Mouse (Mus musculus) CH12.LX (cell line): ENCODE measurements at regions not wholly inside any gene's neighbourhood (a gene's known extent, or its start where the extent isn't known, plus 50 kb on each side); places are given as distances from the start of the nearest gene placed in this dataset.

Experiments
- DNase-seq: peaks from one replicate; pipeline ENCODE4 v3.0.0-alpha.2; 2013; ENCODE audit errors: extremely low read depth
- H3K27ac ChIP-seq: 2 replicates; pipeline ENCODE4 v1.5.1; 2012; ENCODE audit warnings: low read depth, mild to moderate bottlenecking, control low read depth, moderate library complexity; ENCODE audit not compliant: insufficient read depth
- H3K27me3 ChIP-seq: replicated peaks from 2 replicates; pipeline ENCODE3; 2012; ENCODE audit warnings: inconsistent platforms
- H3K36me3 ChIP-seq, 2 experiments: replicated peaks in 1 of 2; 2 replicates each; pipeline versions ENCODE3 to v1.6.1; 2012; ENCODE audit warnings: inconsistent platforms in 1 of 2, low read length in 1 of 2, mild to moderate bottlenecking in 1 of 2, mixed read lengths in 1 of 2, moderate library complexity in 1 of 2; ENCODE audit not compliant: control insufficient read depth in 1 of 2, insufficient read depth in 1 of 2
- H3K4me1 ChIP-seq, 2 experiments: 2 replicates each; pipeline ENCODE4 v1.6.1; 2012; ENCODE audit warnings: inconsistent platforms in 1 of 2, moderate library complexity in 1 of 2; ENCODE audit not compliant: insufficient read depth in 2 of 2, control insufficient read depth in 1 of 2
- H3K4me2 ChIP-seq: 2 replicates; pipeline ENCODE4 v1.6.1; 2012; ENCODE audit warnings: low read depth, mild to moderate bottlenecking, control low read depth; ENCODE audit not compliant: poor library complexity, insufficient read depth, severe bottlenecking
- H3K4me3 ChIP-seq, 3 experiments: fragments of 150-350 bp in 1 of 3; sonication (generic) in 1 of 3; replicated peaks in 1 of 3; 2 replicates each; pipeline versions ENCODE3 to v1.5.1; 2011 to 2012; ENCODE audit warnings: low read depth in 2 of 3, low read length in 2 of 3, mild to moderate bottlenecking in 2 of 3, moderate library complexity in 2 of 3, control low read depth in 1 of 3, improper control_type of control experiment in 1 of 3, inconsistent platforms in 1 of 3, mixed read lengths in 1 of 3; ENCODE audit not compliant: poor library complexity in 1 of 3
- H3K79me2 ChIP-seq: replicated peaks from 2 replicates; pipeline ENCODE4 v1.6.1; 2012; ENCODE audit warnings: mild to moderate bottlenecking, moderate library complexity; ENCODE audit not compliant: control insufficient read depth, poor library complexity, insufficient read depth, severe bottlenecking; ENCODE audit errors: extremely low read depth
- H3K9ac ChIP-seq: 2 replicates; pipeline ENCODE4 v1.6.1; 2012; ENCODE audit warnings: low read depth, mild to moderate bottlenecking, control low read depth, moderate library complexity; ENCODE audit not compliant: insufficient read depth
- H3K9me3 ChIP-seq: replicated peaks from 2 replicates; pipeline ENCODE3; 2012; ENCODE audit warnings: low read length, inconsistent platforms, mixed read lengths
- BHLHE40 ChIP-seq: IDR thresholded peaks from 2 replicates; pipeline ENCODE4 v1.6.1; 2011; ENCODE audit warnings: mild to moderate bottlenecking, low read depth, low read length, improper control_type of control experiment
- CHD2 ChIP-seq: IDR thresholded peaks from 2 replicates; pipeline ENCODE4 v1.6.1; 2011; ENCODE audit warnings: low read length, improper control_type of control experiment
- CTCF ChIP-seq, 2 experiments: IDR thresholded peaks in 1 of 2; conservative IDR thresholded peaks in 1 of 2; 2 replicates each; pipeline ENCODE4 v1.5.1; 2011 to 2012; ENCODE audit warnings: low read depth in 2 of 2, low read length in 2 of 2, improper control_type of control experiment in 1 of 2, inconsistent platforms in 1 of 2, mild to moderate bottlenecking in 1 of 2, moderate library complexity in 1 of 2
- ELF1 ChIP-seq: IDR thresholded peaks from 2 replicates; pipeline ENCODE4 v1.6.1; 2014; ENCODE audit warnings: low read depth, mild to moderate bottlenecking, inconsistent platforms, low read length, improper control_type of control experiment
- IRF4 ChIP-seq: IDR thresholded peaks from 2 replicates; pipeline ENCODE4 v1.6.1; 2014; ENCODE audit warnings: low read depth, mild to moderate bottlenecking, inconsistent platforms, low read length, improper control_type of control experiment
- MAX ChIP-seq: IDR thresholded peaks from 2 replicates; pipeline ENCODE4 v1.6.1; 2011; ENCODE audit warnings: low read length, improper control_type of control experiment
- MAZ ChIP-seq: IDR thresholded peaks from 2 replicates; pipeline ENCODE4 v1.6.1; 2012; ENCODE audit warnings: low read depth, mild to moderate bottlenecking, inconsistent platforms, low read length, improper control_type of control experiment, moderate library complexity
- MEF2A ChIP-seq: IDR thresholded peaks from 2 replicates; pipeline ENCODE4 v1.6.1; 2014; ENCODE audit warnings: low read depth, mild to moderate bottlenecking, inconsistent platforms, low read length, improper control_type of control experiment, borderline replicate concordance
- MYC ChIP-seq: IDR thresholded peaks from 2 replicates; pipeline ENCODE4 v1.6.1; 2011; ENCODE audit warnings: low read depth, mild to moderate bottlenecking, improper control_type of control experiment, low read length
- NRF1 ChIP-seq: IDR thresholded peaks from 2 replicates; pipeline ENCODE4 v1.6.1; 2014; ENCODE audit warnings: low read depth, mild to moderate bottlenecking, inconsistent platforms, low read length, improper control_type of control experiment, moderate library complexity
- PAX5 ChIP-seq: IDR thresholded peaks from 2 replicates; pipeline ENCODE4 v1.6.1; 2012; ENCODE audit warnings: low read length, inconsistent platforms, mixed read lengths
- POLR2AphosphoS2 ChIP-seq: IDR thresholded peaks from 2 replicates; pipeline ENCODE4 v1.6.1; 2011; ENCODE audit warnings: low read depth, low read length, improper control_type of control experiment
- RAD21 ChIP-seq: IDR thresholded peaks from 2 replicates; pipeline ENCODE4 v1.6.1; 2011; ENCODE audit warnings: low read depth, mild to moderate bottlenecking, low read length, improper control_type of control experiment, moderate library complexity
- SIN3A ChIP-seq: IDR thresholded peaks from 2 replicates; pipeline ENCODE4 v1.6.1; 2012; ENCODE audit warnings: low read length, improper control_type of control experiment, inconsistent platforms
- SMC3 ChIP-seq: IDR thresholded peaks from 2 replicates; pipeline ENCODE4 v1.6.1; 2011; ENCODE audit warnings: low read depth, low read length, improper control_type of control experiment
- TCF12 ChIP-seq: IDR thresholded peaks from 2 replicates; pipeline ENCODE4 v1.6.1; 2014; ENCODE audit warnings: low read depth, mild to moderate bottlenecking, inconsistent platforms, low read length, improper control_type of control experiment
- USF1 ChIP-seq: IDR thresholded peaks from 2 replicates; pipeline ENCODE4 v1.6.1; 2014; ENCODE audit warnings: low read depth, mild to moderate bottlenecking, inconsistent platforms, low read length, improper control_type of control experiment
- USF2 ChIP-seq: conservative IDR thresholded peaks from 2 replicates; pipeline ENCODE4 v1.6.1; 2011; ENCODE audit warnings: low read depth, low read length, improper control_type of control experiment
- ZMIZ1 ChIP-seq: IDR thresholded peaks from 2 replicates; pipeline ENCODE4 v1.6.1; 2012; ENCODE audit warnings: low read depth, mild to moderate bottlenecking, inconsistent platforms, low read length, improper control_type of control experiment
- ZNF384 ChIP-seq: IDR thresholded peaks from 2 replicates; pipeline ENCODE4 v1.6.1; 2012; ENCODE audit warnings: low read depth, low read length, improper control_type of control experiment, inconsistent platforms
- dilution Hi-C: fragments of 300-500 bp; cut with MboI; formaldehyde crosslinking; loops from 2 replicates; pipeline ENCODE4 v1.14.3; 2020; ENCODE audit warnings: low sequenced_read_pairs; ENCODE audit not compliant: extremely low pct_unique_long_range_greater_than_20kb, extremely low pct_ligation_motif_present
- in situ Hi-C: fragments of 300-500 bp; cut with MboI; formaldehyde crosslinking; loops from 3 replicates; pipeline ENCODE4 v1.14.3; 2019; ENCODE audit warnings: low sequenced_read_pairs, low pct_ligation_motif_present, low pct_unique_long_range_greater_than_20kb, mixed read lengths

DNA sequence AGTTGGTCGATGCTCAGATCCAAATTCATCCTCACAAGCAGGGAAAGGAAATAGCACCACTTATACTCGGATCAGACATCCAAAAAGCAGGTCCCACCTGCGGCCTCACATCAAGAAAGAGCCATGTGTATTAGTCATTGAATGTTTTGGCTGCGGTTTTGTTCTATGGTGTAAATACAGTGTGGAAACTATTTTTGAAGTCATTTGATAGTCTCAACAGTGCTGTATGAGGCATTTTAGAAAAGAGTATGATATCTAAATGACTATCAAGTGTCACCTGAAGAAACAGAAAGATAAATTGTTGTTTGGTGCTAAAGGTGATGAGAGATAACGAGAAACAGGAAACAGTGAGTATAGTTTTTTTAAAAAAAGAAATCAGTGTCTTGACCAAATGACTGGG lies 74.7 kb downstream of the Cep44 start:
- dilution Hi-C loops: no loop called here
- H3K4me1 ChIP-seq: no peaks in the 10 kb centered on the region
- H3K4me2 ChIP-seq: no peak overlapping the region
- H3K4me3 ChIP-seq: no peak overlapping the region
- no peaks in the 10 kb centered on the region for H3K79me2 ChIP-seq
- in situ Hi-C loops: loop anchor here (25.0 kb wide), 1 partner anchor 414 kb away; no protein-coding TSS in a partner anchor
- no peak for DNase-seq
- H3K9me3 ChIP-seq: no peaks in the 10 kb centered on the region
- no peak for TF ChIP-seq MAZ
- no peak for TF ChIP-seq ZNF384
- no peak for TF ChIP-seq SMC3
- no peak for TF ChIP-seq CHD2
- TF ChIP-seq TCF12: no peak
- no peak overlapping the region for H3K27ac ChIP-seq
- no peaks in the 10 kb centered on the region for H3K36me3 ChIP-seq
- H3K27me3 ChIP-seq: no peaks in the 10 kb centered on the region
- no peak overlapping the region for H3K9ac ChIP-seq

DNA sequence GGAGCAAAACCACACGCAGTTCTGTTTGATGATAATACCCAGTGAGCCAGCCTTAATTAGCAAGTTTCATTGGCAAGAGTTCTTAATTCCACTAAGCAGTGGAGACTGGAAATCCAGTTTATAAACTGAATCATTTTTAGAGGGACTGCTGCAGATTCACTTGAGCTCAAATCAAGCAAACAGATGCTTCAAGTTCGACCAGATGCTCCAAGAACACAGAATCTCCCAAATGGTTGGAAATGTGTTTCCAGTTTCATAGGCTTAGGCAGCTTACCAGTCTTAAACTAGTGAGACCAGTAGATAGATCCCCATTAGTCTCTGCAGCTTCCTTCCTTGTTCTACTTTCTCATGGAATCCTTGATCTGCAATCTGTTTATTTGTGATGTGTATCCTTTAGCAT lies 75.7 kb downstream of the Cep44 start:
- Histone ChIP-seq H3K4me3 (no peak overlapping the region), H3K9me3 (no peaks in the 10 kb centered on the region), H3K79me2 (no peaks in the 10 kb centered on the region), H3K9ac (no peak overlapping the region), H3K27ac (no peak overlapping the region), H3K4me2 (no peak overlapping the region), H3K27me3 (no peaks in the 10 kb centered on the region), H3K36me3 (no peaks in the 10 kb centered on the region), H3K4me1 (no peaks in the 10 kb centered on the region)
- no peak for TF ChIP-seq CTCF (conservative IDR thresholded peaks at IDR 0.05 in 1 of 2, IDR thresholded peaks at IDR 0.05 in 1 of 2; ENCODE audit: low read depth in 2 of 2, low read length in 2 of 2)
- no peak for TF ChIP-seq MAX
- no peak for TF ChIP-seq ELF1
- no peak for TF ChIP-seq PAX5
- no peak for TF ChIP-seq USF2
- dilution Hi-C loops (no loop called here), in situ Hi-C loops (loop anchor here (25.0 kb wide), 1 partner anchor 413 kb away; no protein-coding TSS in a partner anchor)
- no peak for DNase-seq

DNA sequence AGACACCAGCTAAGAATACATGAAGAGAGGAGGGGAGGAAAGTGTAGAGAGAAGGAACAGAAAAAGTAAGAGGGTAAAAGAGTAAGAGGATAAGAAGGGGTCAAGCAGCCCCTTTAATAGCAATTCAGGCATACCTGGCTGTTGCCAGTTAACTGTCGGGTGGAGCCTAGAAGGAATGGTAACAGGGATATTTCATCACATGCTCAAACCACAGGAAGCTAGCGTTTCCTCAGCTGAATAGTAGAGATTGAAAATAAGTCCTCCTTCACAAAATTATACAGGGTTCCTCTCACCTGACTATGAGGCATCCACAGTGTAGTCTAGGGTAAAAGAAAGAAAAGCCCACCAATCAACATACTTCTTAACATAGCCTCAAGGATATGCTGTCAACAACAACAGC lies 76.5 kb downstream of the Cep44 start:
- in situ Hi-C loops (no loop called here), dilution Hi-C loops (no loop called here)
- no peak for TF ChIP-seq USF2
- no peak for TF ChIP-seq BHLHE40
- no peak for TF ChIP-seq ZNF384
- no peak for TF ChIP-seq NRF1
- TF ChIP-seq MEF2A: no peak
- TF ChIP-seq IRF4: no peak
- TF ChIP-seq CTCF (conservative IDR thresholded peaks at IDR 0.05 in 1 of 2, IDR thresholded peaks at IDR 0.05 in 1 of 2; ENCODE audit: low read depth in 2 of 2, low read length in 2 of 2): no peak
- no peak for TF ChIP-seq RAD21
- TF ChIP-seq SIN3A: no peak
- TF ChIP-seq MYC: no peak
- TF ChIP-seq MAZ: no peak
- no peak for TF ChIP-seq TCF12
- TF ChIP-seq POLR2AphosphoS2: no peak
- no peak for TF ChIP-seq ZMIZ1
- TF ChIP-seq USF1: no peak
- no peak overlapping the region for H3K4me2 ChIP-seq
- H3K9ac ChIP-seq: no peak overlapping the region
- H3K4me1 ChIP-seq: no peaks in the 10 kb centered on the region
- no peak overlapping the region for H3K27ac ChIP-seq
- no peaks in the 10 kb centered on the region for H3K27me3 ChIP-seq
- no peak for DNase-seq
- H3K9me3 ChIP-seq: no peaks in the 10 kb centered on the region
- no peaks in the 10 kb centered on the region for H3K79me2 ChIP-seq
- H3K4me3 ChIP-seq: no peak overlapping the region
- H3K36me3 ChIP-seq: no peaks in the 10 kb centered on the region
